Mouse (Mus musculus) small intestine, adult 2 months (tissue): ENCODE measurements around the gene Ush1g.

Source experiments
- CTCF ChIP-seq: fragments of 200-500 bp; IDR thresholded peaks from 2 replicates; pipeline ENCODE4 v1.5.1; 2012; ENCODE audit warnings: low read depth, mild to moderate bottlenecking, control low read depth, inconsistent platforms, low read length, moderate library complexity, mixed read lengths; ENCODE audit not compliant: insufficient replicate concordance, insufficient read length; ENCODE audit errors: extremely low read depth
- POLR2A ChIP-seq: fragments of 200-500 bp; IDR thresholded peaks from 2 replicates; pipeline ENCODE4 v1.6.1; 2012; ENCODE audit warnings: low read depth, mild to moderate bottlenecking, control low read depth, inconsistent platforms, low read length, moderate library complexity

DNA sequence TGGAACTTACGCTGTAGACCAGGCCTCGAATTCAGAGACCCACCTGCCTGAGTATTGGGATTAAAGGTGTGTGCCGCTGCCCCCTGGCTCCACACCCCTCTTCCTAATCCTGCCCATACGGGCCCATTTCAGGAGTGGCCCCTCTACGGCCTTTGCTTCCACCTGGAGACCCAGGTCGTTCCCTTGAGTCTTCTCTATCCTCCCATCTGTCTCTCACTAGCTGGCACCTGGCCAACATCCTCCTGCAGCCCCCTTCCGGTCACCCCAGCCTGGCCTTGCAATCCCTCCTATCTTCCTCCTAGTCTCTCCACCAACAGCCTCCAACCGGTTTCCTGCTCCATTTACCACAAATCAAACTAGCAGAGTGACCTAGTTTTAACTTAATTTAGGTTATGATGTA, 32.0 kb downstream of the Ush1g start:
- TF ChIP-seq CTCF (no peak), POLR2A (no peak)
